Mouse (Mus musculus) cortical plate, adult 2 months (tissue): ENCODE measurements around the gene Mllt3.

Experiments
- CTCF ChIP-seq: fragments of 200-500 bp; IDR thresholded peaks from 2 replicates; pipeline ENCODE4 v1.5.1; 2011; ENCODE audit warnings: mild to moderate bottlenecking, control low read depth, low read length; ENCODE audit not compliant: insufficient read depth; ENCODE audit errors: extremely low read depth
- POLR2A ChIP-seq: fragments of 200-500 bp; IDR thresholded peaks from 2 replicates; pipeline ENCODE4 v1.6.1; 2011; ENCODE audit warnings: mild to moderate bottlenecking, low read length, control low read depth; ENCODE audit not compliant: insufficient read depth; ENCODE audit errors: extremely low read depth

DNA sequence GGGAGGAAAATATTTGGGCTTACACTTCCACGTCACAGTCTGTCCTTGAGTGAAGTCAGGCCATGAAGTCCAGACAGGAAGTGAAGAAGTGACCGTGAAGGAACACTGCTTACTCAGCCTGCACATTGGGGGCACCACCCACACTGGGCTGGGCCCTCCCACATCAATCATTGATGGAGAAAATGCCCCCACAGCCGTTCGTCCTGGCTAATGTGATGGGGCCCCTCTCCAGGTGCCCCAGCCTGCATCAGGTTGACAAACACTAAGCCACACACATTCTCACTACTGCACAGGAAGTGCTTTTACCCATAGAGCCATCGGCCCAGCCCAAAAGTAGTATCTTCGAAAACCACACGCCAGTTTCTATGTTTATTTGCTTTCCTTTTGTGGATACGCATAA lies 13.1 kb upstream of the Mllt3 start:
- no peak for TF ChIP-seq CTCF
- no peak for TF ChIP-seq POLR2A
